Mouse (Mus musculus) liver, embryonic 12.5 days (tissue): ENCODE measurements around the gene Mast4. TPM values are rescaled to one million over a fixed set of nuclear protein-coding genes. Genes with fewer than 3 reads are reported as not detected.

ENCODE experiments used
- ATAC-seq: fragments of 200-750 bp; cut with Nextera tagmentation; 2 replicates; pipeline ENCODE4 v1.8.0; 2017; ENCODE audit warnings: moderate number of reproducible peaks, mild to moderate bottlenecking, moderate library complexity
- H3K27ac ChIP-seq: fragments of 300-500 bp; sonication (generic); 2 replicates; pipeline ENCODE4 v1.5.1; 2016; ENCODE audit warnings: mild to moderate bottlenecking
- H3K27me3 ChIP-seq: fragments of 300-500 bp; sonication (generic); replicated peaks from 2 replicates; pipeline ENCODE4 v1.6.1; 2016; ENCODE audit warnings: mild to moderate bottlenecking, moderate library complexity
- H3K36me3 ChIP-seq: fragments of 300-500 bp; sonication (generic); 2 replicates; pipeline ENCODE4 v1.6.1; 2016; ENCODE audit warnings: mild to moderate bottlenecking, moderate library complexity
- H3K4me1 ChIP-seq: fragments of 300-500 bp; sonication (generic); 2 replicates; pipeline ENCODE4 v1.6.1; 2016
- H3K4me2 ChIP-seq: fragments of 300-500 bp; sonication (generic); 2 replicates; pipeline ENCODE4 v1.6.1; 2016; ENCODE audit warnings: mild to moderate bottlenecking, moderate library complexity
- H3K4me3 ChIP-seq: fragments of 300-500 bp; sonication (generic); 2 replicates; pipeline ENCODE4 v1.5.1; 2016; ENCODE audit warnings: mild to moderate bottlenecking, moderate library complexity
- H3K9ac ChIP-seq: fragments of 300-500 bp; sonication (generic); 2 replicates; pipeline ENCODE4 v1.6.1; 2016; ENCODE audit warnings: mild to moderate bottlenecking, moderate library complexity
- H3K9me3 ChIP-seq: fragments of 300-500 bp; sonication (generic); replicated peaks from 2 replicates; pipeline ENCODE4 v1.6.1; 2016; ENCODE audit warnings: mild to moderate bottlenecking, moderate library complexity
- WGBS: fragments of 180-500 bp; shearing (Covaris S2); methylation state at CpG from one replicate; pipeline ENCODE4 v1.1.7; 2016; ENCODE audit not compliant: insufficient replicate concordance; 5-methylcytosine and 5-hydroxymethylcytosine counted together
- polyA plus RNA-seq: library from polyadenylated mRNA; unstranded; fragments of >200 nt; fragmentation: Nextera tagmentation; extraction: Ambion mirVana; gene quantifications from 2 replicates; pipeline ENCODE4 v1.2.1, GENCODE M21; 2016

Mast4 gene
- polyA plus RNA-seq, 1 experiment from 2014 or later: 4.7 TPM

- ATAC-seq: no peak
Observed at GRCm38 (mm10) chr13:103059995-103060652, 274.2 kb downstream of the Mast4 start.

GRCm38 (mm10) chr13:103056451-103056850 is 277.8 kb downstream of the Mast4 start:
- no peak for ATAC-seq
- no peak overlapping the region for H3K4me3 ChIP-seq
- no peak overlapping the region for H3K9ac ChIP-seq
- no peaks in the 10 kb centered on the region for H3K9me3 ChIP-seq
- no peak overlapping the region for H3K4me2 ChIP-seq
- H3K27me3 ChIP-seq: no peaks in the 10 kb centered on the region
- H3K27ac ChIP-seq: no peak overlapping the region
- no peaks in the 10 kb centered on the region for H3K36me3 ChIP-seq
- H3K4me1 ChIP-seq: no peaks in the 10 kb centered on the region
- WGBS: 68% methylated on average over 10 of the region's 10 CpGs

More at GRCm38 (mm10) chr13:103059995-103060652, 274.2 kb downstream of the Mast4 start:
- Histone ChIP-seq H3K9me3 (no peaks in the 10 kb centered on the region), H3K4me3 (no peak overlapping the region), H3K36me3 (no peaks in the 10 kb centered on the region), H3K9ac (no peak overlapping the region), H3K4me2 (no peak overlapping the region), H3K4me1 (no peaks in the 10 kb centered on the region), H3K27me3 (no peaks in the 10 kb centered on the region), H3K27ac (no peak overlapping the region)
- 70% methylated on average over 11 of the region's 11 CpGs for WGBS

- Histone ChIP-seq H3K36me3 (no peaks in the 10 kb centered on the region), H3K27ac (no peak overlapping the region), H3K9ac (no peak overlapping the region), H3K9me3 (no peaks in the 10 kb centered on the region), H3K4me3 (no peak overlapping the region), H3K4me1 (no peaks in the 10 kb centered on the region), H3K4me2 (no peak overlapping the region), H3K27me3 (no peaks in the 10 kb centered on the region)
- 60% methylated on average over 7 of the region's 7 CpGs for WGBS
- ATAC-seq: no peak
Observed at GRCm38 (mm10) chr13:103052661-103053060, 281.6 kb downstream of the Mast4 start.

GRCm38 (mm10) chr13:103048954-103049353 is 285.3 kb downstream of the Mast4 start:
- ATAC-seq: no peak
- H3K4me1 ChIP-seq: no peaks in the 10 kb centered on the region
- no peak overlapping the region for H3K9ac ChIP-seq
- no peak overlapping the region for H3K27ac ChIP-seq
- H3K4me3 ChIP-seq: no peak overlapping the region
- H3K27me3 ChIP-seq: no peaks in the 10 kb centered on the region
- WGBS: 72% methylated on average over 7 of the region's 7 CpGs
- no peaks in the 10 kb centered on the region for H3K9me3 ChIP-seq
- no peak overlapping the region for H3K4me2 ChIP-seq
- no peaks in the 10 kb centered on the region for H3K36me3 ChIP-seq

- Histone ChIP-seq H3K9ac (no peak overlapping the region), H3K4me1 (no peaks in the 10 kb centered on the region), H3K27me3 (no peaks in the 10 kb centered on the region), H3K27ac (no peak overlapping the region), H3K4me2 (no peak overlapping the region), H3K36me3 (no peaks in the 10 kb centered on the region), H3K4me3 (no peak overlapping the region), H3K9me3 (no peaks in the 10 kb centered on the region)
- 76% methylated on average over 9 of the region's 9 CpGs for WGBS
- no peak for ATAC-seq
Observed at GRCm38 (mm10) chr13:103043692-103044091, 290.6 kb downstream of the Mast4 start.

- H3K36me3 ChIP-seq: no peaks in the 10 kb centered on the region
- no peak for ATAC-seq
- H3K4me2 ChIP-seq: no peak overlapping the region
- no peaks in the 10 kb centered on the region for H3K27me3 ChIP-seq
- H3K9ac ChIP-seq: no peak overlapping the region
- 81% methylated on average over 4 of the region's 4 CpGs for WGBS
- H3K9me3 ChIP-seq: no peaks in the 10 kb centered on the region
- H3K27ac ChIP-seq: no peak overlapping the region
- H3K4me1 ChIP-seq: no peaks in the 10 kb centered on the region
- H3K4me3 ChIP-seq: no peak overlapping the region
Observed at GRCm38 (mm10) chr13:103043011-103043410, 291.3 kb downstream of the Mast4 start.

- Histone ChIP-seq H3K4me1 (no peaks in the 10 kb centered on the region), H3K9me3 (no peaks in the 10 kb centered on the region), H3K27me3 (no peaks in the 10 kb centered on the region), H3K27ac (no peak overlapping the region), H3K4me3 (no peak overlapping the region), H3K4me2 (no peak overlapping the region), H3K9ac (no peak overlapping the region), H3K36me3 (no peaks in the 10 kb centered on the region)
- no peak for ATAC-seq
- 72% methylated on average over 5 of the region's 5 CpGs for WGBS
Observed at GRCm38 (mm10) chr13:103037466-103037865, 296.8 kb downstream of the Mast4 start.

- ATAC-seq: no peak
- Histone ChIP-seq H3K4me3 (no peak overlapping the region), H3K27me3 (no peaks in the 10 kb centered on the region), H3K4me1 (no peaks in the 10 kb centered on the region), H3K36me3 (no peaks in the 10 kb centered on the region), H3K9me3 (no peaks in the 10 kb centered on the region), H3K9ac (no peak overlapping the region), H3K4me2 (no peak overlapping the region), H3K27ac (no peak overlapping the region)
- WGBS: 66% methylated on average over 5 of the region's 5 CpGs
Observed at GRCm38 (mm10) chr13:103029377-103029776, 304.9 kb downstream of the Mast4 start.

- Histone ChIP-seq H3K36me3 (no peaks in the 10 kb centered on the region), H3K4me3 (no peak overlapping the region), H3K9ac (no peak overlapping the region), H3K27me3 (no peaks in the 10 kb centered on the region), H3K4me1 (no peaks in the 10 kb centered on the region), H3K4me2 (no peak overlapping the region), H3K27ac (no peak overlapping the region), H3K9me3 (no peaks in the 10 kb centered on the region)
- no peak for ATAC-seq
- 65% methylated on average over 17 of the region's 17 CpGs for WGBS
Observed at GRCm38 (mm10) chr13:103027456-103028078, 306.7 kb downstream of the Mast4 start.

- no peak overlapping the region for H3K27ac ChIP-seq
- no peak overlapping the region for H3K4me2 ChIP-seq
- H3K36me3 ChIP-seq: no peaks in the 10 kb centered on the region
- H3K27me3 ChIP-seq: no peaks in the 10 kb centered on the region
- no peak overlapping the region for H3K4me3 ChIP-seq
- H3K9me3 ChIP-seq: no peaks in the 10 kb centered on the region
- no peaks in the 10 kb centered on the region for H3K4me1 ChIP-seq
- ATAC-seq: no peak
- 64% methylated on average over 3 of the region's 3 CpGs for WGBS
- H3K9ac ChIP-seq: no peak overlapping the region
Observed at GRCm38 (mm10) chr13:103025461-103025860, 308.8 kb downstream of the Mast4 start.

GRCm38 (mm10) chr13:103018481-103018880 is 315.8 kb downstream of the Mast4 start:
- Histone ChIP-seq H3K4me2 (no peak overlapping the region), H3K36me3 (no peaks in the 10 kb centered on the region), H3K9ac (no peak overlapping the region), H3K27ac (no peak overlapping the region), H3K27me3 (no peaks in the 10 kb centered on the region), H3K9me3 (no peaks in the 10 kb centered on the region), H3K4me3 (no peak overlapping the region), H3K4me1 (no peaks in the 10 kb centered on the region)
- WGBS: 62% methylated on average over 6 of the region's 6 CpGs
- no peak for ATAC-seq

- Histone ChIP-seq H3K4me3 (no peak overlapping the region), H3K4me2 (no peak overlapping the region), H3K27me3 (no peaks in the 10 kb centered on the region), H3K9ac (no peak overlapping the region), H3K27ac (no peak overlapping the region), H3K4me1 (no peaks in the 10 kb centered on the region), H3K36me3 (no peaks in the 10 kb centered on the region), H3K9me3 (no peaks in the 10 kb centered on the region)
- 66% methylated on average over 3 of the region's 3 CpGs for WGBS
- no peak for ATAC-seq
Observed at GRCm38 (mm10) chr13:103017661-103018060, 316.6 kb downstream of the Mast4 start.
